Mouse (Mus musculus) NIH3T3 (cell line): ENCODE measurements around the gene Ndufaf4.
"Not testable (repeated sequence)": the region's sequence is repeated elsewhere in the genome, so short reads cannot be mapped to it uniquely, and the experiment has no call there.

Experiments used
- DNase-seq: peaks from one replicate; pipeline ENCODE4 v3.0.0-alpha.2; 2012; ENCODE audit warnings: low read depth

Ndufaf4 gene

GRCm38 (mm10) chr4:24897851-24898515 lies at the start of gene Ndufaf4:
Gene Ndufaf4 (plus strand): TSS chr4:24898083.
- peak; percentile 97 for DNase-seq

GRCm38 (mm10) chr4:24850401-24851325 lies 47.2 kb upstream of the Ndufaf4 start, which contains the start of gene Klhl32:
Gene Klhl32 (minus strand): TSS chr4:24851124.
- peak; percentile 2 for DNase-seq

GRCm38 (mm10) chr4:24865691-24866090 lies 32.2 kb upstream of the Ndufaf4 start:
- DNase-seq: no peak

GRCm38 (mm10) chr4:24869230-24869629 lies 28.7 kb upstream of the Ndufaf4 start:
- DNase-seq: no peak

GRCm38 (mm10) chr4:24889386-24889785 lies 8.5 kb upstream of the Ndufaf4 start:
- DNase-seq: not testable (repeated sequence)

- DNase-seq: not testable (repeated sequence)
Measured at GRCm38 (mm10) chr4:24892293-24892692, 5.6 kb upstream of the Ndufaf4 start.

GRCm38 (mm10) chr4:24894625-24895024 lies 3.3 kb upstream of the Ndufaf4 start:
- DNase-seq: no peak

GRCm38 (mm10) chr4:24896829-24897228 lies 1.1 kb upstream of the Ndufaf4 start:
- DNase-seq: peak; percentile 78

GRCm38 (mm10) chr4:24897351-24897750 lies 532 bp upstream of the Ndufaf4 start:
- DNase-seq: peak; percentile 20

- peak; percentile 1 for DNase-seq
Measured at GRCm38 (mm10) chr4:24898636-24899035, 753 bp downstream of the Ndufaf4 start.

GRCm38 (mm10) chr4:24899146-24899545 lies 1.3 kb downstream of the Ndufaf4 start:
- DNase-seq: no peak

GRCm38 (mm10) chr4:24907745-24908144 lies 9.9 kb downstream of the Ndufaf4 start:
- peak; percentile 57 for DNase-seq

- DNase-seq: no peak
Measured at GRCm38 (mm10) chr4:24915631-24916030, 17.7 kb downstream of the Ndufaf4 start.

GRCm38 (mm10) chr4:24920006-24920577 lies 22.2 kb downstream of the Ndufaf4 start:
- no peak for DNase-seq

- DNase-seq: no peak
Measured at GRCm38 (mm10) chr4:24924726-24925125, 26.8 kb downstream of the Ndufaf4 start.

- DNase-seq: peak; percentile 59
Measured at GRCm38 (mm10) chr4:24928260-24928780, 30.4 kb downstream of the Ndufaf4 start.

- no peak for DNase-seq
Measured at GRCm38 (mm10) chr4:24928926-24929325, 31.0 kb downstream of the Ndufaf4 start.

- DNase-seq: no peak
Measured at GRCm38 (mm10) chr4:24942728-24943424, 45.0 kb downstream of the Ndufaf4 start.
